Mouse (Mus musculus) gastrocnemius, postnatal 25 days (tissue): ENCODE results near the gene Vegfa. TPM values are rescaled to one million over a fixed set of nuclear protein-coding genes. Genes with fewer than 3 reads are reported as not detected.
"Not testable (repeated sequence)": the region's sequence is repeated elsewhere in the genome, so short reads cannot be mapped to it uniquely, and the experiment has no call there.

Experiments
- DNase-seq: peaks from one replicate; pipeline ENCODE4 v3.0.0; 2022
- total RNA-seq, 2 experiments: library from RNA; stranded (reverse); gene quantifications; 1 replicate in 1 of 2; 2 replicates in 1 of 2; pipeline ENCODE4 v1.2.3; 2021

Vegfa gene
- total RNA-seq, 2 experiments from 2014 or later: 135 to 170 TPM

DNA sequence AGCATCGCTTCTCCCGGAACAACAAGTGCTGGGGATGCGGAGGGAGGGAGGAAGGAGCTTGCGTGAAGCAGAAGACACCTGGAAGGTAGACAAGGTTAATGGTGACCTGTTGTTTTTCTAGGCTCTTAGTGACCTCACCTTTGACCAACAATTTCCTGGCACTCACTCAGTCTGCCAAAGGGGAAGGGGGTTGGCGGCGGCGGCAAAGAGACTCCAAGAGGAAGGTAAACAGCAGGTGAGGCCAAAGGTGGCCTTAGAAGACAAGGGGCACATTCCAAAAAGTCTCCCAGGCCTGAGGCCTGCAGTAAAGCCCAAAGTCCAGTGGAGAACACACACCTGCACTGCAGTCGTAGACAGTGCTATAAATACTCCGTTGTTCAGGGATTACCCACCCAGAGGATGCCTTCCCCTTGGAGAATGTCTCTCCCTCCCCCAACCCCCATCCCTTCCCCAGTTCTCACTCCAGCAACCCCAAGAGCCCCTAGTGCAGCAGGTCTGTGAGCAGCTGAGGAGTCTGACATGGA lies 35.2 kb downstream of the Vegfa start:
- no peak for DNase-seq

DNA sequence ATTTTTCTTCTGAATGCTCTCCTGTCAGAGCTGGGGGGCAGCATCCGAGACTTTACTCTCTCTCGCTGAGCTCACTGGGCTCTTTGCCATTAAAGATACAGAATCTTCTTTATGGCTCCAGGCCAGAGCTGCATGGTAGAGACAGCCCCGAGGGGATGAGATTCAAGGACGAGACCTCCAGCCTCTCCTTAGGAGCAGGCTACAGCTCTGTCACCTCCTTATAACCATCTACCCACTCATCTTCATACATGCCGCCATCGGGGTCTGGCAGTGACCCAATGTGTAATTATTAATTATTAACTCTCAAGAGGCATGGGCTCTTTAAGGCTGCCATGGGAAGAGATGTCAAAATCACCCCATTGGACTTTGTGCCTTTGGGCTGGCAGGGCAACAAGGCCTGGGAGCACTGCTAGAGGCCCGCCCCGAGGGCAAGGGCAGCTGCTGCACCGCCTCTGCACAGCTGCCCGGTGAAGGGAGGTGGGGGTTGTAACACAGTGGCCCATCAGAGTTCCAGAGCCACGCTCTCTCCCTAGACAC lies 37.8 kb downstream of the Vegfa start:
- no peak for DNase-seq

DNA sequence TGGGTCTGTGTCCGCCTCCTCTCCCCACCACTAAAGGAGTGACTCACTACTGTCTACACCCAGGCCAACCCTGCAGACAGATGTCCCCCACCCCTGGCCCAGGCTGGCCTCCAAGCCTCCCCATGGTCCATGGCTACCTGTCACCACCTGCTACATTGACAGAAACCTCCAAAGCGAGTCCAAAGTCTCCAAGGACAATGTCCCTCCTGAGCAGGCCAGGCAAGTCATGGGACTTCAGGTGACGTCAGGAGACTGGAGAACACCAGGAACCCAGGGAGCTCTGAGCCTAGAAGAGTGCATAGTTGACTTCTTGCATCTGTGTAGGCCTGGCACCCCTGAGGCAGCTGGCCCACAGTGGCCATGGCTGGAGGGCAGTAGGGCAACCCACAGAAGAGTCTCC lies 45.3 kb downstream of the Vegfa start:
- no peak for DNase-seq

DNA sequence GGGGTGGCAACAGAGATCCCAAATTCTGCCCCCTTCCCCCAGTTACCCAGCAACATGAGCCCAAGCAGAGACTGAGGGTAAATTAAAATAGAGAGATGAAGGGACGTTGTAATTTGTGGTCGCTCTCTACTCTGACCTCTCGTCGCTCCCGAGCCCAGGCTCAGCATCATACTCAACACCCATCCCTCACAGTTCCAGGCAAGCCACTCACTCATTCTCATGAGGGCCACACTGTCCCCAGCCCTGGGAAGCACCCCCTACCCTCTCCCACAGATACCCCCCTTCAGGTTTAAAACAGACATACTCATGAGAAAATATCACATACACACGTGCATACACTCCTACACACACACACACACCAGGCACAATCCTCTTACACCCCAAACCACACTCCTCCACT lies 45.8 kb downstream of the Vegfa start:
- no peak for DNase-seq

DNA sequence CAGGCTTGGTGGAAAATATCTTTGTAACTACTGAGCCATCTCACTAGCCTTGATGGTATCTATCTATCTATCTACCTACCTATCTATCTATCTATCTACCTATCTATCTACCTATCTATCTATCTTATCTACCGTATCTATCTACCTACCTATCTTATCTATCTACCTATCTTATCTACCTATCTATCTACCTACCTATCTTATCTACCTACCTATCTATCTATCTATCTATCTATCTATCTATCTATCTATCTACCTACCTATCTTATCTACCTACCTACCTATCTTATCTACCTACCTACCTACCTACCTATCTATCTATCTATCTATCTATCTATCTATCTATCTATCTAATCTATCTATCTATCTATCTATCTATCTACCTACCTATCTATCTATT lies 49.0 kb downstream of the Vegfa start:
- not testable (repeated sequence) for DNase-seq

DNA sequence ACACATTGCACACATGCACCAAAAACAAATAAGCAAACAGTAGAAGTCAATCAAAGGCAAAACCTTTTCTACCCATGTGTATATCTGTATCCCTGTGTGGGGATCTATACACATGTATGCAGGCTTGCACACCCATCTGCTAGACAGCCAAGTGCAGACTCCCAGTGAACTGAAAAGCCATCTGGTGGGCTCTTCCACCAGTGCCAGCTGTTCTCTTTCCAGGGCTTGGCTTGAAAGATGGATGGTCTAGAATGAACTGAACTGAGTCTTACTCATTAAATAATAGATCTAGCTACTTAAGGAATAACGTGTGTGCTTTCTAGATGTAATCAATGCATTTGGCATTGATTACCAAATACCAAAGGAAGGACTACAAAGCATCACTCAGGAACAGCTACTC lies 50.3 kb downstream of the Vegfa start:
- no peak for DNase-seq

GRCm38 (mm10) chr17:45979025-45979805 lies 53.0 kb downstream of the Vegfa start:
- no peak for DNase-seq

DNA sequence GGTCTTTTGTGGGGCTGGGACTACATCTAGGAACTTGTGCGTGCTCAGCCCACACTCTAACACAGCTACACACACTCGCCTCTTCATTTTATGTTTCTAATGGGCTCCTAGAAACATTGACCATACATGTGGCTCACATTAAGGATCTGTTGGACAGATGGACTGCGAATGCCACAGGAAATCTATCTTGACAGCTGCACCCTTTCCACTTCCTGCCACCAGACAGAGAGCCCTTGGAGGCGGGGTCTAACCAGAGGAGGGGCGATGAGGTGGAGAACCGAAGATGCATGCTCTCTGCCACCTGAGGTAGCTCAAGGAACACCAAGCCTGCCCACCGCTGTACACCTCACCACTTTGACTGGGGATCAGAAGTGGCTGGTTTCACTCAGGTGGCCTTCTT lies 57.7 kb downstream of the Vegfa start:
- DNase-seq: no peak

DNA sequence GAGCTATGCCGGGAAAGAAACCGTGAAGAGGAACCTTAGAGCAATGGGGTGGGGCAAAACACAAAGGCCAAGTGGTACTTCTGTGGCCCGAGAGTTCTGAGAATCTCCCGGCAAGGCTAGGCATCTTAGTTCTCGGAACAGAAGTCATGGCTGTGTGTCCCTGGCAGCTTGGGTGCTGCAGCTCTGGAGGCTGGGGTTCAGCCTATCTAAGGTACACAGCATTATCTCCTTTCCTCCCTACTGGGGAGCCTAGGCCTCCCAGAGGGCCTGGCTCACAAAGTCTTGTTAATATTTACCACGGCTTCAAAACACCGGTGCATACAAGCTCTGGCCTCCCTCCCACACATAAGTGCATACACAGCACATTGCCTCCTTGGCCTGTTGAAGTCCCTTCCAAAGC lies 59.0 kb downstream of the Vegfa start:
- DNase-seq: no peak

DNA sequence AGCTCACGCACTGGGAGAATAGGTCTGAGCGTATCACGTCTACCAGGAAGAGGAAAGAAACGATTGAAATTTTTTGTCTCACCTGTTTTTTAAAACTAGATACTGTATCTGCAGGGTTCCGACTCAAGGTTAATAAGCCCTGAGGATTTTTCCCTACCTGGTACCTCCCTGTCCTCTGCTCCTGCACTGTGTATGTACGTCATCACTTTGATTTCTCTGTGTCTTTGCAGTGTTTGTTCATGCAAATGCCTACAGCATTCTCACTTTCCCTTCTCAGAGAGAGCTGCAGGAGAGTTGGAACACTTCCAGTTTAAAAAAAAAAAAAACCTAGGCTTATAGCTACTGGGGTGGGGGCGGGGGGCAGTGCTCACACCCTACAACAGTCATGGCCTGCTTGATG lies 59.8 kb downstream of the Vegfa start:
- no peak for DNase-seq

GRCm38 (mm10) chr17:45971800-45972199 lies 60.4 kb downstream of the Vegfa start:
- no peak for DNase-seq

DNA sequence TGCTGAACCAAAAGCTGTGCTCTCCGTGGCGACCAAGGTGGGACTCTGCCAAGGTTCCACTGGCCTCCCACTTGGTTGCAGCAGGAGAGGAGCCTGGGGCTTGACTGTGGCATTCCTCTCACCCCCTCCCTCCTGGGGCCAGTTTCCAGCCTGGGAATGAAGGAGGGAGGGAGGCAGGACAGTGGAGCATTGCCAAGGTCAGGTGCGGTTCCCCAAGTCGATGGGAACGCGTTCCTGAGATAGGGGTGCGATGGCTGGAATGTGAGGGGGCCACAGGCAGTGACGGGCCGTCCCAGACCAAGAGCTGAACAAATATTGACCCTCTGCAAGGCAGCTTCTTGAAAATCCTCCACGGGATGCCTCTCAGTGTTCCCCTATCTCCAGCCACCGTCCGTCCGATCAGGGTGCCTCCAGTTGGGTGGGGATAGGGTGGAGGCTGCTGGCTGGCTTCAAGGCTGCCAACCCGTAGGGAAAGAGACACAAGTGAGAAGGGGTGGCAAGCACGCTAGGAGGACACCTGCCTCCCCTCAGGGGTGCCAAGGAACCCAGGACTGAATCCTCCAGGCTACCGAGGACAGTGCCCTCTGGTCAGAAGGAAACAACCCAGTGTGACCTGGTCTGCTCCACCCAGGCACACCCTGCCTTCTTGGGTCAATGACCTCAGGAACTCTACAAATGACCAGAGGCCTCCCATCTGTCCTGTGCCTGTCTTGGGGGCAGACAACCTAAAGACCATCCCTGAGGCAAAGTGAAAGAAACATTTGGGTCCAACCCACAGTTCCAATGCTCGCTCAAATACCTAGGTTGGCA lies 61.2 kb downstream of the Vegfa start:
- no peak for DNase-seq

GRCm38 (mm10) chr17:45969596-45969995 lies 62.6 kb downstream of the Vegfa start:
- no peak for DNase-seq

DNA sequence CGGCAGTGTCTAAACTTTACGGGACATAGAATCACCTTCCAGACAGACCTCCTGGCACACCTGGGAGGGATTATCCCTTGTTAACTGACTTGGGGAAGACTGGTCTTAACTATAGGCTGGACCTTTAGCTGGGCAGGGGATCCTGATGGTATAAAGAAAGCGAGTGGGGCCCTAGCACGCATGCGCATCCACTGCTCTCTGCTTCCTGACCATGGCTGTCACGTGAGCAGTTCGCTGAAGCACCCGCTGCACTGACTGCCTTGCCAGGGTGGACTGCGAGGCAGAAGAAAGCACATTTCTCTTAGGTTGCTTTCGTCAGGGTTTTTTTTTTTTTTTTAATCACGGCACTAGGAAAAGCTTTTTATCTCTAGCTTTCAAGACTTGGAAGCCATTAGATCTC lies 63.8 kb downstream of the Vegfa start:
- no peak for DNase-seq

Other genes with a start within 250 kb of the Vegfa start
- 10 to 100 TPM; 74.1 to 79.3 TPM for gene Mrps18a, start 78.6 kb upstream of the Vegfa start, total RNA-seq
- under 1 TPM; 0.29 to 0.38 TPM for gene Rsph9, start 111.8 kb upstream of the Vegfa start, total RNA-seq
- gene Mad2l1bp, start 121.2 kb upstream of the Vegfa start, total RNA-seq: 10 to 100 TPM; 16.5 to 18.3 TPM
- 10 to 100 TPM; 46.5 to 50.8 TPM for gene Gtpbp2, start 128.7 kb upstream of the Vegfa start, total RNA-seq
- 10 to 100 TPM; 10.6 to 10.9 TPM for gene Polh, start 170.3 kb upstream of the Vegfa start, total RNA-seq
- 1 to 10 TPM; 9.0 to 9.4 TPM for gene Xpo5, start 170.4 kb upstream of the Vegfa start, total RNA-seq
- 10 to 100 TPM; 16.4 to 16.5 TPM for gene Polr1c, start 215.7 kb upstream of the Vegfa start, total RNA-seq
- gene Yipf3, start 215.7 kb upstream of the Vegfa start, total RNA-seq: 10 to 100 TPM; 49.4 to 54.7 TPM
- gene Lrrc73, start 221.2 kb upstream of the Vegfa start, total RNA-seq: under 1 TPM; 0.33 to 0.35 TPM